Mouse (Mus musculus) left cerebral cortex, postnatal 36 days (tissue): Measurements from ENCODE around the gene Amigo1. TPM values are rescaled to one million over a fixed set of nuclear protein-coding genes. Genes with fewer than 3 reads are reported as not detected.

Source experiments
- DNase-seq, 2 experiments: peaks; one replicate each; pipeline ENCODE4 v3.0.0; 2021 to 2022; ENCODE audit warnings: low spot score in 2 of 2, mixed read lengths in 1 of 2
- intact Hi-C: fragments of 180-260 bp; cut with DNase I; formaldehyde crosslinking; loops from one replicate; pipeline ENCODE4 v1.15.1; 2025
- total RNA-seq, 2 experiments: library from RNA; stranded (reverse); gene quantifications; 2 replicates each; pipeline ENCODE4 v1.2.3; 2021

Gene Amigo1
- total RNA-seq, 2 experiments from 2014 or later, result 71.3 to 78.0 TPM

- DNase-seq, result peak; percentile 69 to 70
- intact Hi-C loops, result no loop called here
Observed at GRCm38 (mm10) chr3:108174672-108175531, 11.2 kb upstream of the Amigo1 start.

GRCm38 (mm10) chr3:108178756-108179715 is 7.1 kb upstream of the Amigo1 start:
- DNase-seq, result no peak
- intact Hi-C loops, result no loop called here

- intact Hi-C loops, result no loop called here
- DNase-seq, result no peak
Observed at GRCm38 (mm10) chr3:108180514-108180913, 5.6 kb upstream of the Amigo1 start.

- DNase-seq, result no peak
- intact Hi-C loops, result no loop called here
Observed at GRCm38 (mm10) chr3:108184742-108185141, 1.4 kb upstream of the Amigo1 start.

- no peak for DNase-seq
- intact Hi-C loops, result no loop called here
Observed at GRCm38 (mm10) chr3:108185460-108186097, 556 bp upstream of the Amigo1 start.

- intact Hi-C loops, result no loop called here
- DNase-seq, result peak in 1 of 2 experiments; percentile 17
Observed at GRCm38 (mm10) chr3:108187111-108187795, 1.1 kb downstream of the Amigo1 start.

- DNase-seq, result peak in 1 of 2 experiments; percentile 4
- intact Hi-C loops, result no loop called here
Observed at GRCm38 (mm10) chr3:108188716-108189490, 2.8 kb downstream of the Amigo1 start.

GRCm38 (mm10) chr3:108189897-108190296 is 3.8 kb downstream of the Amigo1 start:
- intact Hi-C loops, result no loop called here
- peak in 1 of 2 experiments; percentile 10 for DNase-seq

GRCm38 (mm10) chr3:108193686-108194085 is 7.6 kb downstream of the Amigo1 start:
- intact Hi-C loops, result no loop called here
- DNase-seq, result peak in 1 of 2 experiments; percentile 13

GRCm38 (mm10) chr3:108195287-108195686 is 9.2 kb downstream of the Amigo1 start:
- intact Hi-C loops, result no loop called here
- DNase-seq, result no peak

GRCm38 (mm10) chr3:108195941-108196590 is 9.9 kb downstream of the Amigo1 start:
- peak; percentile 44 to 57 for DNase-seq
- intact Hi-C loops, result no loop called here

- intact Hi-C loops, result no loop called here
- peak; percentile 83 to 87 for DNase-seq
Observed at GRCm38 (mm10) chr3:108197066-108197497, 10.9 kb downstream of the Amigo1 start.

GRCm38 (mm10) chr3:108199231-108199630 is 13.1 kb downstream of the Amigo1 start:
- intact Hi-C loops, result no loop called here

GRCm38 (mm10) chr3:108200329-108201323 is 14.5 kb downstream of the Amigo1 start, which contains the start of gene Cyb561d1:
Gene Cyb561d1 (minus strand): TSS chr3:108201212.
- intact Hi-C loops, result no loop called here
- peak; percentile 89 to 90 for DNase-seq

More at GRCm38 (mm10) chr3:108199231-108199630, 13.1 kb downstream of the Amigo1 start:
- DNase-seq, result no peak

GRCm38 (mm10) chr3:108202506-108202905 is 16.4 kb downstream of the Amigo1 start:
- intact Hi-C loops, result no loop called here
- peak in 1 of 2 experiments; percentile 5 for DNase-seq

- intact Hi-C loops, result no loop called here
- peak in 1 of 2 experiments; percentile 7 for DNase-seq
Observed at GRCm38 (mm10) chr3:108203212-108203611, 17.1 kb downstream of the Amigo1 start.
